Mouse (Mus musculus) C2C12 (cell line): ENCODE results near the gene Vipas39.

Experiments used
- CTCF ChIP-seq: IDR thresholded peaks from one replicate; pipeline ENCODE4 v1.5.1; 2011; ENCODE audit not compliant: control insufficient read depth, insufficient read depth, insufficient read length
- MYOD1 ChIP-seq: IDR thresholded peaks from one replicate; pipeline ENCODE4 v1.6.1; 2011; ENCODE audit warnings: low read depth; ENCODE audit not compliant: control insufficient read depth, insufficient read length
- USF1 ChIP-seq: IDR thresholded peaks from one replicate; pipeline ENCODE4 v1.6.1; 2011; ENCODE audit warnings: low read depth, mild to moderate bottlenecking, control low read depth, moderate library complexity

DNA sequence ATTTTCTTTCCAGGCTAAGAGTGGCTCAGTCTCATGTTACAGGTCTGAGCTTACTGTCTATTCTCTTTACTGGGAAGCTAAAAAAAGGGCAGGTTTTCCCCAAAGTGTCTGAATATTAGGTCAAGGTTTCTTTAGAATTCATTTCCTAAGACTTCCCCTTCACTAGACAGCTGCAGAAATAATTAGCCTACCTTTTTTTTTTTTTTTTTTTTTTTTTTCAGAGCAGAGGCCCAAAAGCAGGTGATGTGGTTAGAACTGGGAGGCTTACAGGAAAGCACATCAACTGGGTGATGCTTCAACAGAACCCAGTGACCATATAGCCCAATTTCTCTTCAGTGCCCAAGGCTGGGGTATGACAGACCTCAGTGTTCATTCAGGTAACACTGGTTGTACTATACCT lies 69.7 kb downstream of the Vipas39 start:
- no peak for TF ChIP-seq MYOD1
- TF ChIP-seq CTCF, result no peak
- TF ChIP-seq USF1, result no peak
